Mouse (Mus musculus) heart, adult 18-20 months (tissue): ENCODE measurements around the gene Spata21. TPM values are rescaled to one million over a fixed set of nuclear protein-coding genes. Genes with fewer than 3 reads are reported as not detected.

Experiments
- DNase-seq, 2 experiments: peaks; one replicate each; pipeline ENCODE4 v3.0.0; 2021 to 2022; ENCODE audit warnings: mixed read lengths in 1 of 2
- long read RNA-seq, 2 experiments: library from polyadenylated mRNA; stranded (forward); transcript quantifications; one replicate each; pipeline ENCODE4 v2.0.0; 2021
- total RNA-seq, 2 experiments: library from RNA; stranded (reverse); gene quantifications; 2 replicates each; pipeline ENCODE4 v1.2.3; 2021

Spata21 gene
- not detected for total RNA-seq
- long read RNA-seq, experiment 1, result 0 reads
- long read RNA-seq, experiment 2, result 0 reads

- DNase-seq, result no peak
These were observed at the start of gene Spata21 for GRCm38 (mm10) chr4:141088033-141088432. Gene Spata21 (plus strand): TSS chr4:141088333.

GRCm38 (mm10) chr4:141041117-141041516 is 47.0 kb upstream of the Spata21 start:
- no peak for DNase-seq

DNA sequence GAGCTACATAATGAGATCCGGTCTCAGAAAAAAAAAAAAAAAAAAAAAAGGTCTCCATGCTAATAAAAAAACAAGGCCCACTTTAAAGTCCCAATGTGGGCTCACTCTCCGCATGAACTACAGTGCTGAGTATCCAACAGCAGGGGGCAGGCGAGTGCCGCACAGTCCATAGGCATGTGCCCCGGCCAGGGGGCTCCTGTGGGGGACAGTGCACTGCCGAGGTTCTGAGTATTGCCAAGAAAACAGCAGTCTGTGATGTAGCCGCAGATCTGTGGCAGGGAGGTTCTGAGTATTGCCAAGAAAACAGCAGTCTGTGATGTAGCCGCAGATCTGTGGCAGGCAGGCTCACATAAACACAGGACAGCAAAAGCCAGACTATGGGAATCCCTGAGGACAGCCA is 43.3 kb upstream of the Spata21 start:
- peak in 1 of 2 experiments; percentile 69 for DNase-seq

DNA sequence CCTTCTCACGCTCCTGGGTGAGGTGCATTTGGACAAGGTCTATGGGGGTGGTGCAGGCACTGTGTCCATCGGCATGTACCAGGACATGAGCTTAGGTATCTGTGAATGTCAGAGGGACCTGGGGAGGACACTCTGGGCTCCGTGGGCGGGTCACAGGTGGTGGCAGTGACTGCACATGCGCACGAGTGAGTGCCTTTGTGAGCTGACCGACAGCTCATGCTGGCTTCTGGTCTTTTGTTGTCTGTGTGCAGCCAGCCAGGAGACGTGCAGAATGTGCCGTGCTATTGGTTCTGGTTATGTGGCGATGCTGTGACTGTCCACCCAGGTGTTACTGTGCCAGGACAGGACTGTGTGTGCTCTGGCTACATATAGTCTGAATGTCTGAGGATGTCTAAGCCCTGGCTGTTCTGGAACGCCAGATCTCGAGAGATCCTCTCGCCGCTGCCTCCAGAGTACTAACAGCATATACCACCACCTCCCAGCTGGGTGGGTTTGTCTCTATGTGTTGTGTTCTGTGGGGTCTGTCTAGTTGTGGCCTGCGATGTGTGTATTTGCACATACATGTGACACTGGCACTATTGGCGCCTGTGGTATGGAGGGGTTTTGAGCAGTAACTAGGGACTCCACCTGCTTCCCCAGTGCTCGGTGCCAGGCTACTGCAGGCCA is 39.2 kb upstream of the Spata21 start:
- DNase-seq, result no peak

GRCm38 (mm10) chr4:141049476-141049835 is 38.7 kb upstream of the Spata21 start:
- DNase-seq, result no peak

DNA sequence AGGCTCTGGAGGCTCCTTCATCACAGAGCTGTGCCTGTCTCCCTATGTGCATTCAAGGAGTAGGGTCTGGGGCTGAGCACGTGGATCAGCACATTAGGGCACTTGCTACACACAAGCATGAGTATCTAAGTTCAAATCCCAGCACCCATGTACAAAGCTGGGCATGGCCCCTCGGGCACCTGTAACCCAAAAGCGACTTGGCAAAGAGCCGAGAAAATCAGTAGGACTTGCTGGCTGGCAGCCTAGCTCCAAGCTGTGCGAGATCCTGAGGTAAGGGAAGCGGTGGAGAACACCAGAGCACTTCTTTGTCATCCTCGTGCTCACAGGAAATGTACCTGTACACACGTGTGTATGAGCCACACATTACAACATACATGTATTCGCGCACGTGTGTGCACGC is 35.7 kb upstream of the Spata21 start:
- no peak for DNase-seq

GRCm38 (mm10) chr4:141053138-141053537 is 35.0 kb upstream of the Spata21 start:
- no peak for DNase-seq

- DNase-seq, result no peak
These were observed 34.5 kb upstream of the Spata21 start for GRCm38 (mm10) chr4:141053568-141054161.

- DNase-seq, result no peak
These were observed 31.2 kb upstream of the Spata21 start for GRCm38 (mm10) chr4:141056970-141057369.

GRCm38 (mm10) chr4:141058835-141059234 is 29.3 kb upstream of the Spata21 start:
- DNase-seq, result no peak

- DNase-seq, result no peak
These were observed 28.3 kb upstream of the Spata21 start for GRCm38 (mm10) chr4:141059616-141060425.

DNA sequence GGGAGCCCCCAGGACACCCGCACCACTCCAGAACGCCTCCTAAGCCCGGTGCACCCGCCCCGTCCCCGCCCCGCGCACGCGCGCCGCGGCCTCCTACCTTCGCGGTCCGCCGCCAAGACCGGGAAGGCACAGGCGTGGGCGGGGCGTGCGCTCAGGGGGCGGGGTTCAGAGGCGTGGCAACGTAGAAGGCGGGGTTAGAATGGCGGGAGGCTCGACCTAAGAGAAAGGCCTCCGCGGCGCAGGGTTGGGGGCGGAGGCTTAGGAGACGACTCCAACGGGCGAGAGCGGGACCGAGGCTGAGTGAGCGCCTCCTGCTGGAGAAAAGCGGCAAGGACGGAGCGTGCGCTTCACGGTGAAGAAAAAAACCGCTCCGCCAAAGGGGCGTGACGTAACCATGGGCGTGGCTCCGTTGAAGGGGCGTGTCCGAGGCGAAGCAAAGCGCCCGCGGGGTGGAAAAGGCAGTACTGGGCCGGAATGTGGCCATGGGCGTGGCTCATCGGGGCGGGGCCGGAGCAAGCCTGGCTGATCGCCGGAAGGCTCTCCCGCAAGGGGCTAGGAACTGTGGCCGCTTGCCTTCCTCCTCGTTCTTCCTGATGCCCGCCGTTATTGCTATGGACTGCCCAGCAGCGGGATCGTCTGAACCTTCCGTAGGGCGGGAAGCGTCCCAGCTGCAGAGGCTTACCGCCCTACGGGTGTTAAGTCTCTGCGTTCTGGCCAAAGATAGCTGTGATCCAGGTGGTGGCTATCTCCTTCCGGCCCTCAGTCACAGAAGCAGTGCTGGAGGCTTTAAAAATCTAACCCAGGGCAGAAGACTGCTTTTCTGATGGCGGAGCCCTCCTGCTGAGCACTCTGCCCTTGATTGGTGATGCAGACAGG is 27.5 kb upstream of the Spata21 start, which contains the start of gene Crocc:
Crocc (minus strand) TSS at position 125 of the 876 bp plus-strand sequence.
- DNase-seq, result peak; percentile 99 to 100

DNA sequence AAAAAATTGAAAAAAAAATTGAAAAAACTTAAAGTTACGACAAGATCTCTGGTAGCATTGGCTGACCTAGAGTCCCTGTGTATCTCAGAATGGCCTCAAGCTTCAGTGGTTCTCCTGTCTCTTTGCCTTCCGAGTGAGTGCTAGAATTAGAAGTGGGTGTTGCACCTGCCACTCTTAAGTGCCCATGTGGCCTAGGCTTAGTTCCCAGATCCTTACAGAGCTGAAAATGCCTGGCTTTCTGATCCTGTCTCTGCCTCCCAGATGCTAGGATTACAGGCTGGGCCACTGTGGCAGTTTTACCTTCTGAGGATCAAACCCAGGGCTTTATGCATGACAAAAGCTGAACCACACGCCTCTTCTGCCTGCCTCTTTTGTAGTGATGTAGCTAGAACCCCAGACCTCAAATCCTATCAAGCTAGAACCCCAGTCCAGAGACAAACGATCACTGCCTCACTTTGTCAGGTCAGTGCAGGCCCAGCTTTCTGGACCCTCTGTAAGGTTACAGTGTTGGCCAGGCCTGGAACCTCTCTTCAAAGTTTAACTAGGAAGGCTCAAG is 24.0 kb upstream of the Spata21 start:
- no peak for DNase-seq

GRCm38 (mm10) chr4:141065123-141065522 is 23.0 kb upstream of the Spata21 start:
- peak; percentile 79 to 82 for DNase-seq

DNA sequence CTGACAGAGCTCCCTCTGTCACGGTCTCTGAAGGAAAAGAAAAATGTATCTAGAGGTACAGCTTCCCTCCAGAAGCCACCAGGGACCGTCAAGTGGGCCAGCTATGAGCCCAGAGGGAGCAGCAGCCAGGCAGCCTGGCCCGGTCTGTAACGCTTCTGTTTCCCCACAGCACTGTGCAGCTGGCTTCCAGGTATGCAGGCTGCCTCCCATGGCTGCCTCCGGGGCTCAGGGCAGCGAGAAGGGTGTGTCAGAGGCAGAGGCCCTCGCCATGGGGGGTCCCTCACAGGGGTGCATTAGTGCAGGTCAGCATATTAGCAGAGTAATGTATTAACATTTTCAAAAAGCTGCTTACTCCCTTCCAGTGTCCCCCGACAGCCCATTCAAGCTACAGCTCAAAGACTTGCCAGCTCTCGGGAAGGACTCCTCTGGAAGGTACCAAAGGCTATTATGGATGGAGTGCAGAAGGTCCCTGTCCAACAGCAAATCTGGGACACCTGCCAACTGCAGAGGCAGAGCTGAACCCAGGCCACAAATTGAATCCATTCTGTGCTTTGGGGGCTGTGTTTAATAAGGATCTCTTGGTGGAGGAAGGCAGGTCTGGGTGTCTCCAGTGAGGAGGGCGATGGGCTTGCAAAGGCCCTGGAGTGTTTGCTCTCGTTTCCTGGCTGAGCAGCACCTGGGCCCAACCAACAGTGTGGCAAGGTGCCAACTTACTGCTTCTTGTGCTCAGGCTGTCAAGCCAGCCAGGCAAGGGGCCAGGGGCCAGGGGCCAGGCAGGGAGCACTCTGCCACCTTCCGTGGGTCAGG is 21.2 kb upstream of the Spata21 start:
- peak; percentile 58 for DNase-seq

GRCm38 (mm10) chr4:141067516-141068046 is 20.6 kb upstream of the Spata21 start:
- no peak for DNase-seq

DNA sequence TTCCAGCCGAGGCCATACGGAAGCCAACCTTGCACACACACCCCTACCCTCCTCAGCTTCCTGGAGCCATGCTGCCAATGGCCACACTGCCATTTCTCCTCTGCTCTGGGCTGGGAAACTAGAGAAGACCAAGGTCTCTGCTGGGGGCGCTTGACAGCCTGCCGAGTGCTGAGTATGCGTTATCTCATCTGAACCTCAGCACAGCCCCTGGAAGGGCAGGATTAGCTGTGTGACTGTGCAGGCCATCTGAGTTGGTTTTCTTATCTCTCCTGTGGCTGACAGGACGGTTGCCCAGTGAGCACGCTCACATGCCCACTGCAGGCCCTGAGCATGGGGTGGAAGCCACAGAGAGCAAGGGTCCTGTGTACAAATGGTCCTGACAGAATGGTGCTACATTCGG is 19.5 kb upstream of the Spata21 start:
- no peak for DNase-seq

GRCm38 (mm10) chr4:141069731-141070130 is 18.4 kb upstream of the Spata21 start:
- peak; percentile 53 to 72 for DNase-seq

GRCm38 (mm10) chr4:141072502-141072901 is 15.6 kb upstream of the Spata21 start:
- no peak for DNase-seq

DNA sequence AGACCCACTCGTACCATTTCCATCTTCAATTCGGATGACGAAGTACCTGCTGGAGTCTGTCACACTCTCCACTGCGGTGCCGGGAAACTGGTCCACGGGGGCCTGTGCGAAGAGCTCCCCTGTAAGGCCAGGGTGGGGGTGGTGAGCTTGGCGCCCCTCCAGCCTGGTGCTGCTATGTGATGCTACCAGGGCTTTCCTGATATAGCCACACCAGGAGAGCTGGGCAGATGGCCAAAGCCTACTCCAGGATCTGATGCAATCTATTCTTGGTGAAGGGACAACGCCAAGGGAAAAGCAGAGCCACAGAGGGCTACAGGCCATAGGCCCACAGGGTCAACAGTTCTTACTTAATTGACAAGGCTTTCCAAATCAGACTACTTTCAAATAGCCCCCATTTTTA is 14.5 kb upstream of the Spata21 start:
- peak; percentile 84 to 85 for DNase-seq

GRCm38 (mm10) chr4:141074109-141074508 is 14.0 kb upstream of the Spata21 start:
- no peak for DNase-seq
